Mouse (Mus musculus): ENCODE measurements around the gene Thsd4.

- TF ChIP-seq MAFK (IDR thresholded peaks at IDR 0.05; ENCODE audit: insufficient read depth, low read depth, low read length) (no peak), ZC3H11A (IDR thresholded peaks at IDR 0.05; ENCODE audit: borderline replicate concordance, low read depth, low read length) (no peak), ZNF384 (IDR thresholded peaks at IDR 0.05; ENCODE audit: low read depth, low read length) (no peak), HCFC1 (IDR thresholded peaks at IDR 0.05; ENCODE audit: borderline replicate concordance, insufficient read depth, low read length) (no peak), CHD2 (IDR thresholded peaks at IDR 0.05; ENCODE audit: low read depth, low read length) (no peak)
Observed at GRCm38 (mm10) chr9:60309786-60310711, 211.8 kb downstream of the Thsd4 start.
